Mouse (Mus musculus) erythroblast, embryonic 14.5 days (primary cell): ENCODE measurements around the gene Prdm8. TPM values are rescaled to one million over a fixed set of nuclear protein-coding genes. Genes with fewer than 3 reads are reported as not detected.

Source experiments
- H3K27me3 ChIP-seq: 2 replicates; pipeline ENCODE4 v1.6.1; 2012; ENCODE audit warnings: inconsistent platforms; ENCODE audit not compliant: control insufficient read depth
- H3K36me3 ChIP-seq: 2 replicates; pipeline ENCODE4 v1.6.1; 2012; ENCODE audit warnings: mild to moderate bottlenecking, inconsistent platforms; ENCODE audit not compliant: control insufficient read depth
- H3K4me1 ChIP-seq: 2 replicates; pipeline ENCODE4 v1.6.1; 2012; ENCODE audit warnings: inconsistent platforms; ENCODE audit not compliant: control insufficient read depth
- H3K4me3 ChIP-seq: replicated peaks from 2 replicates; pipeline ENCODE3; 2012; ENCODE audit warnings: moderate library complexity, mild to moderate bottlenecking, inconsistent platforms
- H3K9me3 ChIP-seq: 2 replicates; pipeline ENCODE4 v1.6.1; 2012; ENCODE audit warnings: low read length, inconsistent platforms, mixed read lengths; ENCODE audit not compliant: control insufficient read depth
- GATA1 ChIP-seq: IDR thresholded peaks from 2 replicates; pipeline ENCODE4 v1.6.1; 2012; ENCODE audit warnings: low read length, inconsistent platforms, mixed read lengths
- TAL1 ChIP-seq: IDR thresholded peaks from 3 replicates; pipeline ENCODE4 v1.6.1; 2012; ENCODE audit warnings: low read length, inconsistent platforms, mixed read lengths
- polyA plus RNA-seq: library from polyadenylated mRNA; stranded (reverse); fragments of >175 nt; gene quantifications from 2 replicates; pipeline ENCODE4 v1.2.3, GENCODE M21; 2012

The Prdm8 gene
- polyA plus RNA-seq, result 0.02 TPM in 1 of 2 replicates, not detected in the other

- Histone ChIP-seq H3K27me3 (peaks cover 74% of the 10 kb centered on the region), H3K4me1 (no peaks in the 10 kb centered on the region), H3K9me3 (no peaks in the 10 kb centered on the region), H3K4me3 (no peak within 1 kb of the TSS), H3K36me3 (no peaks in the 10 kb centered on the region)
- TF ChIP-seq TAL1 (no peak), GATA1 (no peak)
These were observed at the start of gene Prdm8 for GRCm38 (mm10) chr5:98167180-98167824. TSS of gene Prdm8 (plus strand) at chr5:98167198.

GRCm38 (mm10) chr5:98127074-98127473 lies 39.9 kb upstream of the Prdm8 start:
- H3K4me3 ChIP-seq, result no peak overlapping the region
- H3K27me3 ChIP-seq, result no peaks in the 10 kb centered on the region
- TF ChIP-seq TAL1 (no peak), GATA1 (no peak)
- H3K9me3 ChIP-seq, result peaks cover 13% of the 10 kb centered on the region
- H3K36me3 ChIP-seq, result no peaks in the 10 kb centered on the region
- H3K4me1 ChIP-seq, result no peaks in the 10 kb centered on the region

DNA sequence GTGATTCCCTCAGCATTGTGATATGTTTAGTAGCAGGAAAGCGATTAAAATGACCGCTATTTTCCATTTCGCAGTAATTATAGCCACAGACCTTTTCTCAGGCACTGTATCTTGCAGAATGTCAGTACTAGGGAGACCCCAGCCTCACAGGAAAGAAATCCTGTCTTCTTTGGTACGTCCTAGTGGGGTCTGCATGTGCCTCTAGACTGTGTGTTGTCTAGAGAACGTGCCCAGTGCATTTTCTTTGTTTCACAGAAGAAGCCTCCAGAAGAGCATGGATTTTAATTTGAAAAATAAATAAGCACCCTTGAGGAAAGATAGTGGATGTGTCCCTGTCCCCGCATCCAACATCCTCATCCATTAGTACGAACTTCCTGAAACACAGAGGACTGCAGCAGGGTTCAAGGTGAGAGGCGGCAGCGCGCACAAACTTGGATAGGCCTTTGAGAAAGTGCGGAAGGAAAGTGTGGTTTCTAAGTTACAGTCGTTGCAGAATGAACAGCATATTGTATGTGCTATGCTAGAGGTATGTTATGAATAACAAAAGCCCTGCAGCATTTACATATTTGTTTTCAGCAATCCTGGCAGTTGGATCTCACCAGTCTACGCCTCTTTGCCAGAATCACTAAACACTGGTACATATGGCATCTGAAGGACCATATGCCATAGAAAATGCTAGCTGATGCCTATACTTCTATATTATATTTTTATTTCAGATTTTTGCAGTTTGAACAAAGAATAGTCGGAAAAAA lies 28.3 kb upstream of the Prdm8 start:
- H3K36me3 ChIP-seq, result no peaks in the 10 kb centered on the region
- H3K4me1 ChIP-seq, result no peaks in the 10 kb centered on the region
- H3K9me3 ChIP-seq, result no peaks in the 10 kb centered on the region; the same call in 1 of the 2 replicates
- H3K4me3 ChIP-seq, result no peak overlapping the region
- TF ChIP-seq TAL1 (no peak), GATA1 (no peak)
- no peaks in the 10 kb centered on the region for H3K27me3 ChIP-seq

GRCm38 (mm10) chr5:98139297-98139660 lies 27.7 kb upstream of the Prdm8 start:
- no peaks in the 10 kb centered on the region for H3K27me3 ChIP-seq
- TF ChIP-seq TAL1 (no peak), GATA1 (no peak)
- H3K4me1 ChIP-seq, result no peaks in the 10 kb centered on the region
- no peak overlapping the region for H3K4me3 ChIP-seq
- H3K9me3 ChIP-seq, result no peaks in the 10 kb centered on the region; the same call in 1 of the 2 replicates
- H3K36me3 ChIP-seq, result no peaks in the 10 kb centered on the region

GRCm38 (mm10) chr5:98146895-98147294 lies 20.1 kb upstream of the Prdm8 start:
- Histone ChIP-seq H3K27me3 (no peaks in the 10 kb centered on the region), H3K4me3 (no peak overlapping the region), H3K4me1 (no peaks in the 10 kb centered on the region), H3K36me3 (no peaks in the 10 kb centered on the region), H3K9me3 (no peaks in the 10 kb centered on the region)
- TF ChIP-seq TAL1 (no peak), GATA1 (no peak)

DNA sequence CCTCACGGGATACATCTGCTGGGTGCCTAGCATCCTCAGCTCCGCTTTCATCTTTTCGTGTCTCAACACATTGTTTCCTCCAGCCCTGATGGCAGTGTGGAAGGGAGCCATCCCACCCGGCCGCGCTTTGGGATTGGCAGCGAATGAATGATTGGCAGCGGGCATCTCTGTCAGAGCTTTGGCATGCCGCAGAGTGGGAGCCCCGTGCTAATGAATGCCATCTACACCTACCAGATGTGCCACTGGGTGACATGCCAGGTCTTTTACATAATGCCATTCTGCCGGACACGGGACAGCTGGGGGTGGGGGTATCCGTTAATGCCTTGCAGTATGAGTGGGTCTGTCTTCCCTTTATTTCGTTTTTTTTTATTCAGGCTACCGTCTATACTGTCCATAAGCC lies 882 bp upstream of the Prdm8 start:
- Histone ChIP-seq H3K27me3 (peaks cover 62% of the 10 kb centered on the region), H3K36me3 (no peaks in the 10 kb centered on the region), H3K4me1 (no peaks in the 10 kb centered on the region), H3K9me3 (no peaks in the 10 kb centered on the region), H3K4me3 (no peak overlapping the region)
- TF ChIP-seq TAL1 (no peak), GATA1 (no peak)

DNA sequence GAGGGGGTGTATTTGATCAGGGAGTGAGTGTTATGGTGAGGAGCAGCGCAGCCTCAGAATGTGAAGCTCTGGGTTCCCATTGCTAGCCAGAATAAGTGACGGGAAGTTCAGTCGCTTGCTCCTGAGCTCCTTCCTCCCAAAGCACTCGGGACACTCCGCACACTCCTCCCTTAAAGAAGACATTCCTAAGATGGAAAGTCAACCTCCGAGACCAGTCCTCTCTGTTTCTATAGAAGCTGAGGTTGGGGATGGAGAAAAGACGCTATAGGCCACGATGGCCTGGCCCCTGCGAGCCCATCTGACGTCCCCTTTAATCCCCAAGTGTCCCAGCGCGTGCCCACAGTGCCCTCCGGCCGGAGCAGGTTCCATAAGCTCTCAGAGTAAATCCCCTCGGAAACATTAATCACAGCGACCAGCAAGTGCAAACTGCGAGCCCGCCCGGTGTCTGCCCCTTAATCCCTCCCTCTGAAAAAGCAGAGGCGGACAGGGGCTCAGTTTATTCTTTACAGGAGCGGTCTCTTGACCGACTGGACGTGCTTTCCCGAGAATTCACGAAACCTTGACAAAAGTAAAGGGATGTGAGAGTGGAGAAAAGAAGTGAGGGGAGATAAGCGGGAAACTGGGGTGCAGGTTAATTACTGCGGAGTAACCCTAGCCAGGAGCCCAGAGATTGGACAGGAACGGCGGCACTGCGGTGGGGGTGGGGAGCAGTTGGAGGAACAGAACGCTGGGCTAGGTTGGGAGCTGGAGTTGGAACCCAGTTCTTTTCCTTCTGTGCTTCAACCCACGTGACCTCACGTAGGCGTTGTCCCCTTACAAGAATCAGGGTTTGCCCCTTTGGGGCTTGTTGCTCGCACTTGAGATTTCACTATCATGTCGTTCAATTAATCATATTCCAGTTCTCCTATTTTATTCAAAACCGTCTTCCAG lies 1.6 kb downstream of the Prdm8 start:
- H3K9me3 ChIP-seq, result no peaks in the 10 kb centered on the region

GRCm38 (mm10) chr5:98169376-98170351 lies 2.7 kb downstream of the Prdm8 start:
- no peaks in the 10 kb centered on the region for H3K9me3 ChIP-seq
- H3K4me1 ChIP-seq, result no peaks in the 10 kb centered on the region
- peaks cover 87% of the 10 kb centered on the region for H3K27me3 ChIP-seq
- H3K36me3 ChIP-seq, result no peaks in the 10 kb centered on the region
- TF ChIP-seq TAL1 (no peak), GATA1 (no peak)
- no peak overlapping the region for H3K4me3 ChIP-seq

More for the DNA sequence above, 1.6 kb downstream of the Prdm8 start:
- H3K4me3 ChIP-seq, result no peak overlapping the region
- TF ChIP-seq GATA1 (no peak), TAL1 (no peak)
- peaks cover 87% of the 10 kb centered on the region for H3K27me3 ChIP-seq
- no peaks in the 10 kb centered on the region for H3K4me1 ChIP-seq
- H3K36me3 ChIP-seq, result no peaks in the 10 kb centered on the region
